Mouse (Mus musculus): ENCODE measurements around the gene Slc45a3. TPM values are rescaled to one million over a fixed set of nuclear protein-coding genes. Genes with fewer than 3 reads are reported as not detected.

Gene Slc45a3
- polyA plus RNA-seq, 1 experiment from 2014 or later: 5.4 TPM

- no peaks in the 10 kb centered on the region for H3K36me3 ChIP-seq (replicated peaks)
- H3K27me3 ChIP-seq (replicated peaks; ENCODE audit: low read depth, poor library complexity, severe bottlenecking): no peaks in the 10 kb centered on the region
- H3K4me1 ChIP-seq: peaks cover 26% of the 10 kb centered on the region
- no peak for DNase-seq (ENCODE audit: low spot score)
- no peaks in the 10 kb centered on the region for H3K9me3 ChIP-seq
- H3K4me3 ChIP-seq: no peak overlapping the region
- H3K27ac ChIP-seq (replicated peaks): no peak overlapping the region
- 83% methylated on average over 11 of the region's 11 CpGs for WGBS
Measured at GRCm38 (mm10) chr1:131946462-131947215, 16.1 kb upstream of the Slc45a3 start.

GRCm38 (mm10) chr1:131947997-131948525 is 14.7 kb upstream of the Slc45a3 start:
- Histone ChIP-seq H3K4me1 (peaks cover 21% of the 10 kb centered on the region), H3K27me3 (replicated peaks; ENCODE audit: low read depth, poor library complexity, severe bottlenecking) (0 out of 2 replicates have a peak, but pooled peaks cover 6% of the 10 kb centered on the region), H3K9me3 (no peaks in the 10 kb centered on the region), H3K4me3 (no peak overlapping the region), H3K36me3 (replicated peaks) (no peaks in the 10 kb centered on the region), H3K27ac (replicated peaks) (peak overlapping the region; percentile 10; the same call in 1 of the 2 replicates)
- no peak for DNase-seq (ENCODE audit: low spot score)
- WGBS: 28% methylated on average over 1 of the region's 1 CpGs

- WGBS: 86% methylated on average over 12 of the region's 12 CpGs
- no peak for DNase-seq (ENCODE audit: low spot score)
- H3K4me3 ChIP-seq: no peak overlapping the region
- no peak overlapping the region; the same call in 1 of the 2 replicates for H3K27ac ChIP-seq (replicated peaks)
- no peaks in the 10 kb centered on the region for H3K36me3 ChIP-seq (replicated peaks)
- H3K27me3 ChIP-seq (replicated peaks; ENCODE audit: low read depth, poor library complexity, severe bottlenecking): peaks cover 25% of the 10 kb centered on the region; the same call in 1 of the 2 replicates
- peaks cover 20% of the 10 kb centered on the region for H3K4me1 ChIP-seq
- no peaks in the 10 kb centered on the region for H3K9me3 ChIP-seq
Measured at GRCm38 (mm10) chr1:131954242-131954865, 8.4 kb upstream of the Slc45a3 start.

- no peak overlapping the region for H3K4me3 ChIP-seq
- no peak for DNase-seq (ENCODE audit: low spot score)
- WGBS: 58% methylated on average over 3 of the region's 3 CpGs
Measured at GRCm38 (mm10) chr1:131955131-131955757, 7.5 kb upstream of the Slc45a3 start.

GRCm38 (mm10) chr1:131957416-131957815 is 5.4 kb upstream of the Slc45a3 start:
- 77% methylated on average over 5 of the region's 5 CpGs for WGBS
- DNase-seq (ENCODE audit: low spot score): no peak
- Histone ChIP-seq H3K27me3 (replicated peaks; ENCODE audit: low read depth, poor library complexity, severe bottlenecking) (peaks cover 56% of the 10 kb centered on the region), H3K4me3 (no peak overlapping the region), H3K4me1 (peaks cover 24% of the 10 kb centered on the region), H3K36me3 (replicated peaks) (no peaks in the 10 kb centered on the region), H3K9me3 (no peaks in the 10 kb centered on the region), H3K27ac (replicated peaks) (no peak overlapping the region)

More at GRCm38 (mm10) chr1:131955131-131955757, 7.5 kb upstream of the Slc45a3 start:
- H3K36me3 ChIP-seq (replicated peaks): no peaks in the 10 kb centered on the region
- H3K27me3 ChIP-seq (replicated peaks; ENCODE audit: low read depth, poor library complexity, severe bottlenecking): peaks cover 34% of the 10 kb centered on the region
- no peak overlapping the region for H3K27ac ChIP-seq (replicated peaks)
- no peaks in the 10 kb centered on the region for H3K9me3 ChIP-seq
- H3K4me1 ChIP-seq: peaks cover 20% of the 10 kb centered on the region

- Histone ChIP-seq H3K27ac (replicated peaks) (no peak overlapping the region), H3K4me3 (no peak overlapping the region), H3K36me3 (replicated peaks) (no peaks in the 10 kb centered on the region), H3K9me3 (no peaks in the 10 kb centered on the region), H3K4me1 (peaks cover 44% of the 10 kb centered on the region), H3K27me3 (replicated peaks; ENCODE audit: low read depth, poor library complexity, severe bottlenecking) (peaks cover 83% of the 10 kb centered on the region)
- WGBS: 60% methylated on average over 2 of the region's 2 CpGs
- DNase-seq (ENCODE audit: low spot score): no peak
Measured at GRCm38 (mm10) chr1:131961004-131961403, 1.8 kb upstream of the Slc45a3 start.

GRCm38 (mm10) chr1:131963085-131963951 is 551 bp downstream of the Slc45a3 start:
- peak overlapping the region; percentile 90 for H3K4me3 ChIP-seq
- H3K36me3 ChIP-seq (replicated peaks): no peaks in the 10 kb centered on the region
- H3K27me3 ChIP-seq (replicated peaks; ENCODE audit: low read depth, poor library complexity, severe bottlenecking): peaks cover 89% of the 10 kb centered on the region
- H3K4me1 ChIP-seq: peaks cover 56% of the 10 kb centered on the region
- DNase-seq (ENCODE audit: low spot score): peak; percentile 46
- under 1% methylated on average over 76 of the region's 76 CpGs for WGBS
- H3K9me3 ChIP-seq: no peaks in the 10 kb centered on the region
- peak overlapping the region; percentile 83 for H3K27ac ChIP-seq (replicated peaks)

- H3K9me3 ChIP-seq: no peaks in the 10 kb centered on the region
- WGBS: 24% methylated on average over 5 of the region's 5 CpGs
- no peak for DNase-seq (ENCODE audit: low spot score)
- H3K4me1 ChIP-seq: peaks cover 63% of the 10 kb centered on the region
- peaks cover 96% of the 10 kb centered on the region for H3K27me3 ChIP-seq (replicated peaks; ENCODE audit: low read depth, poor library complexity, severe bottlenecking)
- H3K27ac ChIP-seq (replicated peaks): no peak overlapping the region
- H3K4me3 ChIP-seq: peak overlapping the region; percentile 90
- H3K36me3 ChIP-seq (replicated peaks): no peaks in the 10 kb centered on the region
Measured at GRCm38 (mm10) chr1:131964100-131964499, 1.3 kb downstream of the Slc45a3 start.

- DNase-seq (ENCODE audit: low spot score): no peak
- Histone ChIP-seq H3K4me3 (peak overlapping the region; percentile 90), H3K36me3 (replicated peaks) (no peaks in the 10 kb centered on the region), H3K4me1 (peaks cover 68% of the 10 kb centered on the region), H3K9me3 (no peaks in the 10 kb centered on the region), H3K27me3 (replicated peaks; ENCODE audit: low read depth, poor library complexity, severe bottlenecking) (peaks cover 96% of the 10 kb centered on the region), H3K27ac (replicated peaks) (no peak overlapping the region)
- 72% methylated on average over 7 of the region's 7 CpGs for WGBS
Measured at GRCm38 (mm10) chr1:131964580-131964979, 1.8 kb downstream of the Slc45a3 start.

GRCm38 (mm10) chr1:131965818-131966217 is 3.1 kb downstream of the Slc45a3 start:
- Histone ChIP-seq H3K4me3 (no peak overlapping the region), H3K4me1 (peaks cover 80% of the 10 kb centered on the region), H3K36me3 (replicated peaks) (no peaks in the 10 kb centered on the region), H3K27me3 (replicated peaks; ENCODE audit: low read depth, poor library complexity, severe bottlenecking) (peaks cover 91% of the 10 kb centered on the region), H3K9me3 (no peaks in the 10 kb centered on the region), H3K27ac (replicated peaks) (no peak overlapping the region)
- no peak for DNase-seq (ENCODE audit: low spot score)
- WGBS: 47% methylated on average over 5 of the region's 5 CpGs

GRCm38 (mm10) chr1:131967336-131967735 is 4.6 kb downstream of the Slc45a3 start:
- no peak for DNase-seq (ENCODE audit: low spot score)
- Histone ChIP-seq H3K4me3 (no peak overlapping the region), H3K36me3 (replicated peaks) (no peaks in the 10 kb centered on the region), H3K27me3 (replicated peaks; ENCODE audit: low read depth, poor library complexity, severe bottlenecking) (peaks cover 83% of the 10 kb centered on the region), H3K27ac (replicated peaks) (no peak overlapping the region), H3K9me3 (no peaks in the 10 kb centered on the region), H3K4me1 (peaks cover 92% of the 10 kb centered on the region)
- 82% methylated on average over 7 of the region's 7 CpGs for WGBS

GRCm38 (mm10) chr1:131968556-131968955 is 5.8 kb downstream of the Slc45a3 start:
- Histone ChIP-seq H3K4me3 (no peak overlapping the region), H3K27ac (replicated peaks) (no peak overlapping the region), H3K27me3 (replicated peaks; ENCODE audit: low read depth, poor library complexity, severe bottlenecking) (peaks cover 83% of the 10 kb centered on the region), H3K36me3 (replicated peaks) (no peaks in the 10 kb centered on the region), H3K9me3 (no peaks in the 10 kb centered on the region), H3K4me1 (peaks cover 92% of the 10 kb centered on the region)
- 29% methylated on average over 3 of the region's 3 CpGs for WGBS
- DNase-seq (ENCODE audit: low spot score): no peak

Data from embryonic facial prominence, embryonic 10.5 days (tissue).